Mouse (Mus musculus) limb, embryonic 14.5 days (tissue): ENCODE measurements at regions not wholly inside any gene's neighbourhood (a gene's known extent, or its start where the extent isn't known, plus 50 kb on each side); places are given as distances from the start of the nearest gene placed in this dataset. TPM values are rescaled to one million over a fixed set of nuclear protein-coding genes. Genes with fewer than 3 reads are reported as not detected.

Experiments used
- ATAC-seq: fragments of 200-750 bp; cut with Nextera tagmentation; 2 replicates; pipeline ENCODE4 v1.8.0; 2017; ENCODE audit warnings: low read depth, moderate number of reproducible peaks, moderate TSS enrichment; ENCODE audit not compliant: low FRiP score
- DNase-seq: peaks from one replicate; pipeline ENCODE4 v3.0.0-alpha.2; 2015; ENCODE audit warnings: low spot score
- H3K27ac ChIP-seq: fragments of 300-500 bp; sonication (generic); replicated peaks from 2 replicates; pipeline ENCODE4 v1.5.1; 2014; ENCODE audit warnings: low read depth, mild to moderate bottlenecking, low read length, moderate library complexity, mixed read lengths
- H3K27me3 ChIP-seq: fragments of 300-500 bp; sonication (generic); 2 replicates; pipeline ENCODE4 v1.6.1; 2014; ENCODE audit warnings: low read length, mixed read lengths; ENCODE audit not compliant: control insufficient read depth, insufficient read depth
- H3K36me3 ChIP-seq: fragments of 300-500 bp; sonication (generic); 2 replicates; pipeline ENCODE4 v1.6.1; 2014; ENCODE audit warnings: mild to moderate bottlenecking, low read length, moderate library complexity, mixed read lengths; ENCODE audit not compliant: control insufficient read depth, insufficient read depth
- H3K4me1 ChIP-seq: fragments of 300-500 bp; sonication (generic); 2 replicates; pipeline ENCODE4 v1.6.1; 2014; ENCODE audit warnings: antibody characterized with exemption, low read length, mixed read lengths; ENCODE audit not compliant: control insufficient read depth, insufficient read depth
- H3K4me2 ChIP-seq: fragments of 300-500 bp; sonication (generic); replicated peaks from 2 replicates; pipeline ENCODE4 v1.6.1; 2014; ENCODE audit warnings: low read depth, mild to moderate bottlenecking, low read length, moderate library complexity; ENCODE audit not compliant: severe bottlenecking
- H3K4me3 ChIP-seq: fragments of 300-500 bp; sonication (generic); replicated peaks from 2 replicates; pipeline ENCODE4 v1.5.1; 2014; ENCODE audit warnings: low read length
- H3K9ac ChIP-seq: fragments of 300-500 bp; sonication (generic); 2 replicates; pipeline ENCODE4 v1.6.1; 2014; ENCODE audit warnings: mild to moderate bottlenecking, low read depth, low read length, moderate library complexity; ENCODE audit not compliant: severe bottlenecking
- H3K9me3 ChIP-seq: fragments of 300-500 bp; sonication (generic); 2 replicates; pipeline ENCODE4 v1.6.1; 2016; ENCODE audit warnings: low read length; ENCODE audit not compliant: control insufficient read depth
- POLR2A ChIP-seq: fragments of 200-500 bp; IDR thresholded peaks from 2 replicates; pipeline ENCODE4 v1.8.0; 2012; ENCODE audit warnings: inconsistent platforms, mild to moderate bottlenecking, moderate library complexity, borderline replicate concordance; ENCODE audit not compliant: insufficient read depth, insufficient read length; ENCODE audit errors: extremely low read depth
- WGBS: fragments of 180-500 bp; shearing (Covaris S2); extraction: QIAGEN DNeasy Blood & Tissue Kit; methylation state at CpG from one replicate; pipeline ENCODE4 v1.1.7; 2014; 5-methylcytosine and 5-hydroxymethylcytosine counted together
- microRNA-seq: library from miRNA; unstranded; fragments of <30 nt; microRNA quantifications from one replicate; pipeline ENCODE4, GENCODE M21; 2016

- Histone ChIP-seq H3K9ac (no peak overlapping the region), H3K4me1 (no peaks in the 10 kb centered on the region), H3K4me2 (no peak overlapping the region), H3K36me3 (no peaks in the 10 kb centered on the region), H3K27ac (no peak overlapping the region), H3K9me3 (no peaks in the 10 kb centered on the region), H3K4me3 (no peak overlapping the region), H3K27me3 (no peaks in the 10 kb centered on the region)
- DNase-seq (no peak), ATAC-seq (no peak)
- TF ChIP-seq POLR2A, result no peak
- WGBS, result 89% methylated on average over 4 of the region's 4 CpGs
Observed at GRCm38 (mm10) chr1:12623158-12623557, 1209.3 kb downstream of the A830018L16Rik start.

GRCm38 (mm10) chr1:12633049-12633448, 1219.1 kb downstream of the A830018L16Rik start:
- DNase-seq, result no peak
- H3K9me3 ChIP-seq, result no peaks in the 10 kb centered on the region
- no peak overlapping the region for H3K4me2 ChIP-seq
- H3K4me3 ChIP-seq, result no peak overlapping the region
- H3K9ac ChIP-seq, result no peak overlapping the region
- no peak for TF ChIP-seq POLR2A
- no peaks in the 10 kb centered on the region for H3K27me3 ChIP-seq
- no peaks in the 10 kb centered on the region for H3K4me1 ChIP-seq
- H3K27ac ChIP-seq, result no peak overlapping the region
- H3K36me3 ChIP-seq, result no peaks in the 10 kb centered on the region
- ATAC-seq, result no peak
- 93% methylated on average over 3 of the region's 3 CpGs for WGBS

GRCm38 (mm10) chr1:12636326-12637147, 1222.6 kb downstream of the A830018L16Rik start:
- ATAC-seq (no peak), DNase-seq (no peak)
- no peak overlapping the region for H3K9ac ChIP-seq
- H3K4me2 ChIP-seq, result no peak overlapping the region
- no peaks in the 10 kb centered on the region for H3K9me3 ChIP-seq
- no peak for TF ChIP-seq POLR2A
- 59% methylated on average over 9 of the region's 9 CpGs for WGBS
- no peaks in the 10 kb centered on the region for H3K4me1 ChIP-seq
- no peaks in the 10 kb centered on the region for H3K36me3 ChIP-seq
- no peak overlapping the region for H3K27ac ChIP-seq
- H3K27me3 ChIP-seq, result no peaks in the 10 kb centered on the region
- H3K4me3 ChIP-seq, result no peak overlapping the region

GRCm38 (mm10) chr1:12640983-12641382, 1227.1 kb downstream of the A830018L16Rik start:
- no peak for DNase-seq
- no peak overlapping the region for H3K9ac ChIP-seq
- no peak overlapping the region for H3K27ac ChIP-seq
- 60% methylated on average over 4 of the region's 4 CpGs for WGBS
- no peak for ATAC-seq
- H3K27me3 ChIP-seq, result no peaks in the 10 kb centered on the region
- no peak overlapping the region for H3K4me2 ChIP-seq
- TF ChIP-seq POLR2A, result no peak
- no peaks in the 10 kb centered on the region for H3K9me3 ChIP-seq
- no peaks in the 10 kb centered on the region for H3K4me1 ChIP-seq
- H3K4me3 ChIP-seq, result no peak overlapping the region
- H3K36me3 ChIP-seq, result no peaks in the 10 kb centered on the region

Small RNA genes in the stretch of these regions (microRNA-seq; reads per million reads assigned to microRNA genes)
- not detected for gene Mir6341
